Mouse (Mus musculus): ENCODE results near the gene Cntfr.

GRCm38 (mm10) chr4:41705922-41706754 is 9.2 kb upstream of the Cntfr start:
- TF ChIP-seq CTCF (IDR thresholded peaks at IDR 0.05; ENCODE audit: control insufficient read depth, insufficient read depth, insufficient replicate concordance, low read depth, low read length), result no peak
- TF ChIP-seq POLR2A (IDR thresholded peaks at IDR 0.05; ENCODE audit: control insufficient read depth, low read depth, low read length), result no peak
